In genomic region chr7:58733490-58733901, GRCm38 (mm10) we compare ENCODE assay signal across 15 mouse cellular contexts.
DNase-seq lines count a peak whose midpoint lies in the region; ATAC-seq lines count a peak whose summit lies in the region.
"Had no signal": no experiment of that assay in that cellular context is flagged by ENCODE, and none has a peak within 500 bp of the region (broad histone marks: within the 10 kb centered on the region; RNA-seq: fewer than 3 reads in every experiment).

No protein-coding gene starts in this region.

- ATAC-seq in hindbrain, embryonic 14.5 days (ENCODE audit: low FRiP score) = no peak
- ATAC-seq in limb, embryonic 13.5 days (ENCODE audit: low FRiP score, low read depth) = peak; percentile 49; the same call in 1 of the 2 replicates
- ATAC-seq: midbrain, embryonic 15.5 days had no signal

- H3K4me2 ChIP-seq in hindbrain, embryonic 14.5 days (replicated peaks) = no peak overlapping the region
- no peak overlapping the region for H3K4me2 ChIP-seq in limb, embryonic 13.5 days (replicated peaks)
- H3K4me2 ChIP-seq: hindbrain, embryonic 12.5 days; midbrain, embryonic 15.5 days had no signal

- H3K36me3 ChIP-seq in hindbrain, embryonic 10.5 days = no peaks in the 10 kb centered on the region
- H3K36me3 ChIP-seq in hindbrain, embryonic 14.5 days (replicated peaks; ENCODE audit: control insufficient read depth, insufficient read depth) = no peaks in the 10 kb centered on the region
- no peaks in the 10 kb centered on the region for H3K36me3 ChIP-seq in limb, embryonic 13.5 days
- H3K36me3 ChIP-seq: hindbrain, embryonic 12.5 days; midbrain, embryonic 15.5 days had no signal

- no peaks in the 10 kb centered on the region for H3K9me3 ChIP-seq in hindbrain, embryonic 10.5 days
- H3K9me3 ChIP-seq in hindbrain, embryonic 14.5 days (ENCODE audit: control insufficient read depth, low read length) = no peaks in the 10 kb centered on the region
- no peaks in the 10 kb centered on the region for H3K9me3 ChIP-seq in limb, embryonic 13.5 days
- H3K9me3 ChIP-seq: hindbrain, embryonic 12.5 days; midbrain, embryonic 15.5 days had no signal

- 0 out of 2 replicates have a peak, but pooled peaks cover 5% of the 10 kb centered on the region for H3K4me1 ChIP-seq in hindbrain, embryonic 10.5 days (replicated peaks)
- H3K4me1 ChIP-seq in hindbrain, embryonic 14.5 days (replicated peaks; ENCODE audit: control insufficient read depth, insufficient read depth, low read length) = no peaks in the 10 kb centered on the region
- H3K4me1 ChIP-seq in limb, embryonic 13.5 days = peaks cover 17% of the 10 kb centered on the region
- H3K4me1 ChIP-seq: midbrain, embryonic 15.5 days had no signal

- H3K27me3 ChIP-seq in hindbrain, embryonic 10.5 days (ENCODE audit: insufficient read depth, poor library complexity, severe bottlenecking) = no peaks in the 10 kb centered on the region
- H3K27me3 ChIP-seq in hindbrain, embryonic 14.5 days (ENCODE audit: control insufficient read depth, insufficient read depth, low read length) = no peaks in the 10 kb centered on the region
- H3K27me3 ChIP-seq in limb, embryonic 13.5 days = no peaks in the 10 kb centered on the region
- H3K27me3 ChIP-seq: CH12.LX; hindbrain, embryonic 12.5 days; midbrain, embryonic 15.5 days had no signal

- DNase-seq in hindbrain, embryonic 10.5 days (ENCODE audit: low spot score) = peak; percentile 6
- DNase-seq in hindbrain, embryonic 14.5 days (ENCODE audit: low spot score) = no peak
- peak; percentile 14 for DNase-seq in urinary bladder, postnatal 14 days (ENCODE audit: low spot score)
- no peak for DNase-seq in urinary bladder, adult 2 months (ENCODE audit: low spot score)
- DNase-seq in layer of hippocampus, adult 9-10 months (ENCODE audit: low spot score) = no peak
- no peak for DNase-seq in left cerebral cortex, adult 8-10 months (ENCODE audit: low spot score in 2 of 2)
- DNase-seq in adrenal gland, postnatal 14 days = no peak
- DNase-seq: cerebellum, adult 9-10 months; gastrocnemius, postnatal 36 days; kidney, postnatal 14 days; thymus, adult 18-20 months had no signal

- 62% methylated on average over 6 of the region's 6 CpGs for WGBS in hindbrain, embryonic 10.5 days
- 80% methylated on average over 6 of the region's 6 CpGs for WGBS in hindbrain, embryonic 14.5 days
- WGBS in limb, embryonic 13.5 days = 40% methylated on average over 6 of the region's 6 CpGs

- no peak overlapping the region for H3K4me3 ChIP-seq in hindbrain, embryonic 10.5 days
- H3K4me3 ChIP-seq in hindbrain, embryonic 14.5 days (replicated peaks; ENCODE audit: low read length) = no peak overlapping the region
- H3K4me3 ChIP-seq in limb, embryonic 13.5 days = no peak overlapping the region
- H3K4me3 ChIP-seq: hindbrain, embryonic 12.5 days; midbrain, embryonic 15.5 days had no signal

- no peak overlapping the region for H3K9ac ChIP-seq in hindbrain, embryonic 14.5 days
- no peak overlapping the region for H3K9ac ChIP-seq in limb, embryonic 13.5 days
- H3K9ac ChIP-seq: hindbrain, embryonic 12.5 days; midbrain, embryonic 15.5 days had no signal

- H3K27ac ChIP-seq in hindbrain, embryonic 10.5 days = no peak overlapping the region
- no peak overlapping the region for H3K27ac ChIP-seq in hindbrain, embryonic 14.5 days
- H3K27ac ChIP-seq in limb, embryonic 13.5 days = no peak overlapping the region
- H3K27ac ChIP-seq: hindbrain, embryonic 12.5 days; midbrain, embryonic 15.5 days had no signal

Comparison
In these comparisons a context has a peak if more than half of its experiments do, and no peak if none do; other contexts are left out.
1. DNase-seq: peak in hindbrain, embryonic 10.5 days (single experiment) and urinary bladder, postnatal 14 days (single experiment); none in hindbrain, embryonic 14.5 days (single experiment), urinary bladder, adult 2 months (single experiment), layer of hippocampus, adult 9-10 months (single experiment), left cerebral cortex, adult 8-10 months (0 of 2) and adrenal gland, postnatal 14 days (single experiment).